Mouse (Mus musculus) cortical plate, adult 2 months (tissue): ENCODE results near the gene Csf2rb.

Experiments
- CTCF ChIP-seq: fragments of 200-500 bp; IDR thresholded peaks from 2 replicates; pipeline ENCODE4 v1.5.1; 2011; ENCODE audit warnings: mild to moderate bottlenecking, control low read depth, low read length; ENCODE audit not compliant: insufficient read depth; ENCODE audit errors: extremely low read depth
- POLR2A ChIP-seq: fragments of 200-500 bp; IDR thresholded peaks from 2 replicates; pipeline ENCODE4 v1.6.1; 2011; ENCODE audit warnings: mild to moderate bottlenecking, low read length, control low read depth; ENCODE audit not compliant: insufficient read depth; ENCODE audit errors: extremely low read depth

DNA sequence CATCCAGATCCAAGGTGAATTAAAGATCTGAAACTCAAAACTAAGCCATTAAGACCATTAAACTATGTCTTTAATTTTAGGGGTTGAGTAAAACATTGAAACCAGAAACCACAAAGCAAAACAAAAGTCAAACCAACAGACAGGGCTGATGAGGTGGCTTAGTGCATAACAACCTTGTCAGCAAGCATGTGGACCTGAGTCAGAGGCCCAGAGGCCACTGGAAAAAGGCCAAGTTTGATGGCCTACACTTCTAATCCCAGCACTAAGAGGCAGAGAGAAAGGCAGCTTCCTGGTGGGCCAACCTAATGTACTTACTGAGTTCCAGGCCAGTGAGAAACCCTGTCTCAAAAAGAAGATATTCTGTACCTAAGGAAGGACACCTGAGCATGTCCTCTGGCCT, 24.8 kb upstream of the Csf2rb start:
- TF ChIP-seq CTCF, result no peak
- TF ChIP-seq POLR2A, result no peak
